In the genomic region with DNA sequence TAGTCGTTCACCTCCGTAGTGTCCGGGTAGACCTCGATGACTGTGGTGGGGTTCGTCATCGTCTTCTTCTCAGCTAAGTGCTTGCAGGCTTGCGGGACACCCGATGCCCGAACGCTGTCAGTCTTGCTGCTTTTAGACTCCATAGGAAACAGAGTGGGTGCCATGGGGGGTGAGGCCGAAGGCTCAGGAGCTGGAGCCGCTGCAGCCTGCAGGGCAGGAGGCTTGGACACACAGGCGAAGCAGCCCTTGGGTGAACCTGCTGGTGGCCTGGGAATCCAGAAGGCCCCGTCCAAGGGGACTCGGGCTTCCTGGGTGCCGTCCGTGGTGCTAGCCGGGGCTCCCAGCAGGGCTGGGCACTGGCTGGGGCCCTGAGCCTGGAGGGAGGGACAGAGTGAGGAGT, we compare ENCODE assay signal across 9 mouse cellular contexts. TPM values are rescaled to one million over a fixed set of nuclear protein-coding genes. Genes with fewer than 3 reads are reported as not detected.
DNase-seq lines count a peak whose midpoint lies in the region; ATAC-seq and TF ChIP-seq lines count a peak whose summit lies in the region.
"Had no signal": no experiment of that assay in that cellular context is flagged by ENCODE, and none has a peak within 500 bp of the region (broad histone marks: within the 10 kb centered on the region; RNA-seq: fewer than 3 reads in every experiment).

No protein-coding gene starts in this region.

- H3K9ac ChIP-seq in heart, adult 2 months (ENCODE audit: low read depth, low read length), result no peak overlapping the region
- no peak overlapping the region for H3K9ac ChIP-seq in embryonic facial prominence, embryonic 15.5 days
- no peak overlapping the region for H3K9ac ChIP-seq in liver, embryonic 15.5 days

- no peak overlapping the region for H3K27ac ChIP-seq in heart, adult 2 months
- no peak overlapping the region for H3K27ac ChIP-seq in embryonic facial prominence, embryonic 15.5 days (replicated peaks)
- H3K27ac ChIP-seq in liver, embryonic 15.5 days (replicated peaks), result no peak overlapping the region

- ATAC-seq in embryonic facial prominence, embryonic 15.5 days (ENCODE audit: insufficient number of reproducible peaks, low FRiP score, low TSS enrichment, low read depth), result no peak
- no peak for ATAC-seq in liver, embryonic 15.5 days (ENCODE audit: insufficient read depth)
- ATAC-seq in erythroid progenitor cell, adult 5-6 weeks (replicated peaks; ENCODE audit: low FRiP score, poor library complexity, severe bottlenecking), result no peak

- H3K4me3 ChIP-seq in heart, adult 2 months, result peak overlapping the region; percentile 5; the same call in 1 of the 2 replicates
- peak overlapping the region; percentile 88 for H3K4me3 ChIP-seq in lung, adult 2 months (replicated peaks; ENCODE audit: extremely low read depth, low read depth, low read length)
- H3K4me3 ChIP-seq in embryonic facial prominence, embryonic 15.5 days (replicated peaks), result peak overlapping the region; percentile 46
- 0 out of 2 replicates have a peak overlapping the region, but pooled peaks have one; percentile 50 for H3K4me3 ChIP-seq in liver, embryonic 15.5 days (replicated peaks)

- 88% methylated on average over 18 of the region's 18 CpGs for WGBS in heart, adult 2 months
- WGBS in lung, adult 2 months, result 73% methylated on average over 18 of the region's 18 CpGs
- 85% methylated on average over 18 of the region's 18 CpGs for WGBS in embryonic facial prominence, embryonic 15.5 days
- 82% methylated on average over 18 of the region's 18 CpGs for WGBS in liver, embryonic 15.5 days (ENCODE audit: insufficient replicate concordance)

- H3K9me3 ChIP-seq in embryonic facial prominence, embryonic 15.5 days (replicated peaks), result no peaks in the 10 kb centered on the region
- no peaks in the 10 kb centered on the region for H3K9me3 ChIP-seq in liver, embryonic 15.5 days (replicated peaks)
- H3K9me3 ChIP-seq: megakaryocyte, embryonic 14.5 days had no signal

- TF ChIP-seq EP300 in heart, adult 2 months (IDR thresholded peaks at IDR 0.05; ENCODE audit: insufficient read depth, low read depth, low read length), result no peak

- intact Hi-C loops in heart, adult 2 months (cut with DNase I), result no loop called here

- no peaks in the 10 kb centered on the region for H3K79me2 ChIP-seq in heart, adult 2 months (replicated peaks; ENCODE audit: control insufficient read depth, insufficient read depth, low read length)

- TF ChIP-seq POLR2A in heart, adult 2 months (IDR thresholded peaks at IDR 0.05; ENCODE audit: insufficient read depth, low read depth, low read length), result no peak
- no peak for TF ChIP-seq POLR2A in lung, adult 2 months (IDR thresholded peaks at IDR 0.05; ENCODE audit: borderline replicate concordance, extremely low read depth, low read depth, low read length)

- DNase-seq in heart, adult 2 months, result no peak
- no peak for DNase-seq in heart, adult 9 months (ENCODE audit: low spot score in 2 of 2)
- no peak for DNase-seq in lung, adult 2 months
- DNase-seq in lung, postnatal 10 days, result no peak
- DNase-seq in layer of hippocampus, adult 8-10 months (ENCODE audit: low spot score in 2 of 2), result no peak

- peak overlapping the region; percentile 80 for H3K4me2 ChIP-seq in embryonic facial prominence, embryonic 15.5 days (replicated peaks)
- H3K4me2 ChIP-seq in liver, embryonic 15.5 days, result peak overlapping the region; percentile 71; the same call in 1 of the 2 replicates

- H3K27me3 ChIP-seq in heart, adult 2 months (ENCODE audit: control insufficient read depth, insufficient read depth, low read length), result no peaks in the 10 kb centered on the region
- peaks cover 35% of the 10 kb centered on the region for H3K27me3 ChIP-seq in embryonic facial prominence, embryonic 15.5 days
- H3K27me3 ChIP-seq in liver, embryonic 15.5 days, result peaks cover 71% of the 10 kb centered on the region

- TF ChIP-seq CTCF in heart, adult 2 months (IDR thresholded peaks at IDR 0.05), result no peak
- TF ChIP-seq CTCF in lung, adult 2 months (IDR thresholded peaks at IDR 0.05; ENCODE audit: insufficient read depth, low read length), result no peak

- H3K36me3 ChIP-seq in heart, adult 2 months (ENCODE audit: control insufficient read depth, insufficient read depth, low read length), result peaks cover under 1% of the 10 kb centered on the region; the same call in 1 of the 2 replicates
- H3K36me3 ChIP-seq in embryonic facial prominence, embryonic 15.5 days, result peaks cover 1% of the 10 kb centered on the region
- peaks cover 16% of the 10 kb centered on the region for H3K36me3 ChIP-seq in liver, embryonic 15.5 days (replicated peaks)

- peaks cover 11% of the 10 kb centered on the region for H3K4me1 ChIP-seq in heart, adult 2 months (ENCODE audit: control insufficient read depth, insufficient read depth, low read length)
- H3K4me1 ChIP-seq in lung, adult 2 months (ENCODE audit: control insufficient read depth, insufficient read depth, low read length), result peaks cover 9% of the 10 kb centered on the region
- H3K4me1 ChIP-seq in embryonic facial prominence, embryonic 15.5 days, result peaks cover 43% of the 10 kb centered on the region
- peaks cover 34% of the 10 kb centered on the region for H3K4me1 ChIP-seq in liver, embryonic 15.5 days (replicated peaks)

RNA-seq across cellular contexts. Expression of a gene that starts 2.6 kb away (rescaled TPM):
- total RNA-seq in heart, adult 2 months (2021), result 1 to 10 TPM; 2.2 to 3.6 TPM
- 4.9 and 6.4 TPM in 2 replicates for polyA plus RNA-seq in heart, adult 2 months (2012; rRNA removed)
- polyA plus RNA-seq in lung, adult 2 months (2012; rRNA removed), result 48.5 and 49.1 TPM in 2 replicates
- polyA plus RNA-seq in embryonic facial prominence, embryonic 15.5 days (2015; fragmentation: Nextera tagmentation; extraction: Ambion mirVana), result 7.5 and 7.8 TPM in 2 replicates
- polyA plus RNA-seq in liver, embryonic 15.5 days (2015; fragmentation: Nextera tagmentation; extraction: Ambion mirVana), result 1.9 and 2.1 TPM in 2 replicates
- not detected in 2 replicates for total RNA-seq in erythroid progenitor cell, adult 5-6 weeks (2015; ENCODE audit: low replicate concordance)
- total RNA-seq in erythroid progenitor cell, adult 5-6 weeks (2017; ENCODE audit: low replicate concordance), result not detected in 2 replicates
- total RNA-seq in layer of hippocampus, adult 8-10 months (2022), result 10 to 100 TPM; 33.3 to 40.3 (median 35.8) TPM

RNA-seq across cellular contexts. Expression of a gene that starts 11.5 kb away (rescaled TPM):
- 1 to 10 TPM; 3.5 to 4.9 TPM for total RNA-seq in heart, adult 2 months (2021)
- polyA plus RNA-seq in heart, adult 2 months (2012; rRNA removed), result 0.23 TPM in 1 of 2 replicates, not detected in the other
- polyA plus RNA-seq in lung, adult 2 months (2012; rRNA removed), result 0.24 TPM in 1 of 2 replicates, not detected in the other
- polyA plus RNA-seq in embryonic facial prominence, embryonic 15.5 days (2015; fragmentation: Nextera tagmentation; extraction: Ambion mirVana), result not detected in 2 replicates
- 0.54 and 0.78 TPM in 2 replicates for polyA plus RNA-seq in liver, embryonic 15.5 days (2015; fragmentation: Nextera tagmentation; extraction: Ambion mirVana)
- total RNA-seq in erythroid progenitor cell, adult 5-6 weeks (2015; ENCODE audit: low replicate concordance), result not detected in 2 replicates
- total RNA-seq in erythroid progenitor cell, adult 5-6 weeks (2017; ENCODE audit: low replicate concordance), result 143 and 216 TPM in 2 replicates
- total RNA-seq in layer of hippocampus, adult 8-10 months (2022), result 10 to 100 TPM in 2 of 4 experiments, 1 to 10 TPM in 2; 2.0 to 27.5 (median 16.4) TPM

RNA-seq across cellular contexts. Expression of a gene that starts 16.9 kb away (rescaled TPM):
- 100 to 1,000 TPM; 883 to 991 TPM for total RNA-seq in heart, adult 2 months (2021)
- 1,120 and 1,462 TPM in 2 replicates for polyA plus RNA-seq in heart, adult 2 months (2012; rRNA removed)
- polyA plus RNA-seq in lung, adult 2 months (2012; rRNA removed), result 689 and 921 TPM in 2 replicates
- polyA plus RNA-seq in embryonic facial prominence, embryonic 15.5 days (2015; fragmentation: Nextera tagmentation; extraction: Ambion mirVana), result 374 and 387 TPM in 2 replicates
- polyA plus RNA-seq in liver, embryonic 15.5 days (2015; fragmentation: Nextera tagmentation; extraction: Ambion mirVana), result 377 and 446 TPM in 2 replicates
- 207 and 227 TPM in 2 replicates for total RNA-seq in erythroid progenitor cell, adult 5-6 weeks (2015; ENCODE audit: low replicate concordance)
- total RNA-seq in erythroid progenitor cell, adult 5-6 weeks (2017; ENCODE audit: low replicate concordance), result 161 and 184 TPM in 2 replicates
- total RNA-seq in layer of hippocampus, adult 8-10 months (2022), result 1,000 to 10,000 TPM in 2 of 4 experiments, 100 to 1,000 TPM in 2; 302 to 1,974 (median 897) TPM

Comparison
In these comparisons a context has a peak if more than half of its experiments do, and no peak if none do; other contexts are left out.
1. H3K4me3 ChIP-seq: peak in every context shown above with its lines; median percentile 88 in lung, adult 2 months; 50 in liver, embryonic 15.5 days; 46 in embryonic facial prominence, embryonic 15.5 days; 5 in heart, adult 2 months.